Mouse (Mus musculus) olfactory bulb, adult 2 months (tissue): ENCODE measurements around the gene Cdkl4.

ENCODE experiments used
- CTCF ChIP-seq: fragments of 200-500 bp; IDR thresholded peaks from 2 replicates; pipeline ENCODE4 v1.5.1; 2012; ENCODE audit warnings: low read depth, mild to moderate bottlenecking, low read length, moderate library complexity; ENCODE audit not compliant: insufficient read depth
- POLR2A ChIP-seq: fragments of 200-500 bp; IDR thresholded peaks from 2 replicates; pipeline ENCODE4 v1.6.1; 2012; ENCODE audit warnings: mild to moderate bottlenecking, low read depth, low read length, moderate library complexity; ENCODE audit not compliant: insufficient read depth

DNA sequence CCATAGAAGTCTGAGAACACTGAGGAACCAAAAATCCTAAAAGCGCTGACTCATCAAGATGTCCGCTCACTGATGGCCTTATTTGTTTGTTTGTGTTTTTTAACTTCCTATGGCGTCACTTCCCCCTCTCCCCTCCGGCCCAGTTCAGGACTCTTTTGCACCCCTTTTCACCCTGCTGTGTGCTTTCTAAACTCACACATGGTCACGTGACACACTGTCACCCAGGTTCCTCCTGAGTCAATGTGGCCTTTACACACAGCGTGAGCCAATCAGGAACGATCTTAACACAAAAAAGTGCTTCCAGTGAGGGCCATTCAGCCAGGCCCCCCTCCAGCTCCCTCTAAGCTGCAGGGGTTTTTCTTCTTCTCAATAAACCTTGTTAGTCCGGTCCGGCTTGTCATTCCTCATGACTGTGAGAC is 80.4 kb downstream of the Cdkl4 start:
- TF ChIP-seq POLR2A (no peak), CTCF (no peak)
